Mouse (Mus musculus): ENCODE measurements around the gene Arid5a. TPM values are rescaled to one million over a fixed set of nuclear protein-coding genes. Genes with fewer than 3 reads are reported as not detected.

Gene Arid5a
- polyA plus RNA-seq, 1 experiment from 2014 or later: 7.9 TPM

DNA sequence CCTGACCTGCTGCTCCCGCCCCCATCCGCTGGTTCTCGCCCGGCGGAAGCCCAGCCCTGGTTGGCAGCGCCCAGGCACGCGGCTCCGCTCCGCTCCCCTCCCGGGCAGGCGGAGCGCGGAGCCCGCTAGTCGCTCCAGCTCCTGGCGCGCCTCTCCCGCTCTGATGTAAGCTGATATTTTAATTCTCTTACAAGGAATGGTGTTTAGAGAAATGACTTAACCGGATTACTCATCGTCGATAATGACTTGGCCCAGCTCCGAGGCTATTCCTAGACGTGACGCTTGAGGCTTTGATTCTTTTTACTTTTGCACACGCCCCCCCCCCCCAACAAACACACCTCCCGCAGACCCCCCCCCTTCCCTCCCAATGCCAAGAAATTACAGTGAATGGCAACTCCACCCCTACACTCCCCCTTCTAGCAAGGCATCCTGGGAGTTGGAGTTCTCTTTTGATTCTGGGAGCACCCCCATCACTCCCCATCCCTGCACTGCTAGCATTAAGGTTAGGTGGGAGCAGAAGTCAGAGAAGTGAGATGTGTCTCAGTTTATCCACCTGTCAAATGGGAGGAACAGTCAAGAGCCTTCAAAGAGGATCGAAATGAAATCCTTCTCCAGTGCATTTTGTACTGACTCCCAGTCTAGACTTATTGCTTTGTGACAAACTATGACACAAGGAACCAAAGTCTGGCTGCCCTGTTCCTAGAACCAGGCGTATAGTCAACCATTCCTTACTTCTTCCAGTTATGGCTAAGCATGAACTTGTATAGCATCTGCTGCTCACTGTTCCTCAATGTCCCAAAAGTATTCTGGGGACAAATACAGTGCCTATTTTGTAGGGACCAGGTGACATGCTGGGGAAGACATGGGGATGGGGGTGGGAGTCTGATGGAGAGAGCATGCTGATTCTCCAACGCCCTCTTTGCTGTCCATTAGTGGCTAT, 3.9 kb upstream of the Arid5a start:
- Histone ChIP-seq H3K9ac (replicated peaks; ENCODE audit: low read length) (peak overlapping the region; percentile 53), H3K27ac (ENCODE audit: low read length) (no peak overlapping the region), H3K4me3 (ENCODE audit: low read length) (peak overlapping the region; percentile 41), H3K36me3 (ENCODE audit: insufficient read depth, low read length) (no peaks in the 10 kb centered on the region), H3K9me3 (ENCODE audit: low read length) (no peaks in the 10 kb centered on the region), H3K4me2 (replicated peaks; ENCODE audit: low read depth, low read length) (peak overlapping the region; percentile 73), H3K27me3 (ENCODE audit: insufficient read depth, low read length) (no peaks in the 10 kb centered on the region; the same call in 1 of the 2 replicates), H3K4me1 (ENCODE audit: insufficient read depth, low read length) (peaks cover 11% of the 10 kb centered on the region)
- ATAC-seq (ENCODE audit: low FRiP score, low TSS enrichment): peak; percentile 33
- 9% methylated on average over 30 of the region's 30 CpGs for WGBS

DNA sequence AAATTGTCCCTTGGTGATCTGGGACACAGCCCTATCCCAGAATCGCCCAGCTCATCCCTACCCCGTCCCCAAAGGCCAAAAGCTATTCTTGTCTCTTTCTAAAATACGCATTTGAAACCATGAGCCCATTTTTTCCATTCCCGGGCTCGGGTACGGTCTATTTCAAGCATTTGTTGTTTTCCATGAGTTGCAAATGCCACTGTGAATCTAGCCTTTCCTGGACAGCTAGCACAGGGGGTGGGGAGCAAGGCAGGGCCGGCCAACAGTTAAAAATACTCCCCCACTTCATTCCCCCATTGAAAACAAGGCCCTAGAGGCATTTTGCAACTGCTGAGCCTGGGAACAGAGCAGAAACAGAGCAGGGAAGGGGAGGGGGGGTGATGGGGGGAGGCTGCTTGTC, 2.8 kb upstream of the Arid5a start:
- WGBS: 63% methylated on average over 7 of the region's 7 CpGs
- no peak for ATAC-seq (ENCODE audit: low FRiP score, low TSS enrichment)
- Histone ChIP-seq H3K4me1 (ENCODE audit: insufficient read depth, low read length) (peaks cover 22% of the 10 kb centered on the region), H3K36me3 (ENCODE audit: insufficient read depth, low read length) (no peaks in the 10 kb centered on the region), H3K27me3 (ENCODE audit: insufficient read depth, low read length) (no peaks in the 10 kb centered on the region; the same call in 1 of the 2 replicates), H3K4me2 (replicated peaks; ENCODE audit: low read depth, low read length) (no peak overlapping the region), H3K27ac (ENCODE audit: low read length) (no peak overlapping the region), H3K4me3 (ENCODE audit: low read length) (no peak overlapping the region), H3K9me3 (ENCODE audit: low read length) (no peaks in the 10 kb centered on the region), H3K9ac (replicated peaks; ENCODE audit: low read length) (no peak overlapping the region)

DNA sequence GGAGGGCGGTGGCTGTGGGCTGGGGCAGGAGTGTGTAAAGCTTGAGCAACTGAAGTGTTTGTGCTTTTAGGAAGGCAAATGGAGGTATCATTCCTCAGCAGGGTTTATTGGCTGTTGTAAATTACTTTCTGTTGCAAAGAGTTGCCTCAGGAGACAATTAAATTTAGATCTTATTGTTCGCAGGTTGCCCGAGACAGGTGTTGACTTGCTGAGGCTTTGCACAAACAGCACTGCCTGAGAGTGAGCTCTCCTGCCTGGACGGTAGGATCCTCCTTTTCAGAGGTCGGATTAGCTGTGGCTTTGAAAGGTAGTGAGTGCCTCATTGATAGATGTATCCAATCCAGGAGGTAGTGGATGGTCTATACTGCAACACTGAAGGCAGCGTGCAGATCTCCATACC, 1.4 kb upstream of the Arid5a start:
- no peaks in the 10 kb centered on the region; the same call in 1 of the 2 replicates for H3K27me3 ChIP-seq (ENCODE audit: insufficient read depth, low read length)
- no peaks in the 10 kb centered on the region for H3K9me3 ChIP-seq (ENCODE audit: low read length)
- H3K4me1 ChIP-seq (ENCODE audit: insufficient read depth, low read length): peaks cover 23% of the 10 kb centered on the region
- no peak overlapping the region for H3K27ac ChIP-seq (ENCODE audit: low read length)
- H3K36me3 ChIP-seq (ENCODE audit: insufficient read depth, low read length): no peaks in the 10 kb centered on the region
- H3K9ac ChIP-seq (replicated peaks; ENCODE audit: low read length): no peak overlapping the region
- 65% methylated on average over 6 of the region's 6 CpGs for WGBS
- no peak for ATAC-seq (ENCODE audit: low FRiP score, low TSS enrichment)
- H3K4me2 ChIP-seq (replicated peaks; ENCODE audit: low read depth, low read length): no peak overlapping the region
- H3K4me3 ChIP-seq (ENCODE audit: low read length): no peak overlapping the region

DNA sequence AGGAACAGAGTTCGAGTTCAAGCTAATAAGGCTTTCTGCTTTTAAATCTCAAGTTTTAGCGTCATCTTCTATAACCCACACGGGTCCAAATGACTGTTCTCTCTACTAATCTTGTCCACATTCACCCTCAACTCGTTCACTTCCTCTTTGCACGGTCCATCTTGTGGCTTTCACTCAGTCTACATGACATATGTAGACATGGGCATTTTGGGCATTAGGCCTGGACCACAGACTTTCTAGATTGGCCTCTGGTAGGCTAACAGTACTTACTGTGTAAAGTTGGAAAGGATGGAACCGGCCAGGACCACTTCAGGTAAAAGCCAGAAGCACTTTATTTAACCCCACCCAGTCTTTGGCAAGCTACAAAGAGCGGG, 425 bp upstream of the Arid5a start:
- H3K27ac ChIP-seq (ENCODE audit: low read length): no peak overlapping the region
- no peaks in the 10 kb centered on the region; the same call in 1 of the 2 replicates for H3K27me3 ChIP-seq (ENCODE audit: insufficient read depth, low read length)
- no peak overlapping the region for H3K4me3 ChIP-seq (ENCODE audit: low read length)
- H3K4me1 ChIP-seq (ENCODE audit: insufficient read depth, low read length): peaks cover 23% of the 10 kb centered on the region
- H3K9me3 ChIP-seq (ENCODE audit: low read length): no peaks in the 10 kb centered on the region
- 66% methylated on average over 7 of the region's 7 CpGs for WGBS
- H3K9ac ChIP-seq (replicated peaks; ENCODE audit: low read length): no peak overlapping the region
- H3K4me2 ChIP-seq (replicated peaks; ENCODE audit: low read depth, low read length): no peak overlapping the region
- ATAC-seq (ENCODE audit: low FRiP score, low TSS enrichment): peak; percentile 2
- H3K36me3 ChIP-seq (ENCODE audit: insufficient read depth, low read length): no peaks in the 10 kb centered on the region

DNA sequence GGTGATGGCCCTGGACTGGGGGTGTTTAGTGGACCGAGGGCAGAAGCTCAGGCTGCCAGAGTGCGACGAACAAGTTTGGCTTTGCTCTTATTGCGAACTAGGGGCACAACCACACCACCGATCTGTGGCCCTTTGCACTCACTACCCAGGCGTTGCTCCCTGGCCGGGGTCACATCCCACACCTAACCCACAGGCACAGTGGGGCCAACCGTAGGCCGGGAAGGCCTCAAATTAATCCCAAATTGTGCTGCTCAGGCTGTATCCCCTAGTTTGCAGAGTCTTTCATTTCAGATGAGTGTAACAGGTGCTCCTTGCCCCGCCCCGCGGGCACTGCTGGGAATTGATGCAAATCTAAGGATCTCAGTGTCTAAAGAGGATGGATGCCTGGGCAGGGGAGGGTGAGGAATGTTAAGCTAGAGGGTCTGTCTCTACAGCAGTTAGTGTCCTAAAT, 943 bp downstream of the Arid5a start:
- ATAC-seq (ENCODE audit: low FRiP score, low TSS enrichment): no peak; the same call in 1 of the 2 replicates
- H3K27ac ChIP-seq (ENCODE audit: low read length): no peak overlapping the region

DNA sequence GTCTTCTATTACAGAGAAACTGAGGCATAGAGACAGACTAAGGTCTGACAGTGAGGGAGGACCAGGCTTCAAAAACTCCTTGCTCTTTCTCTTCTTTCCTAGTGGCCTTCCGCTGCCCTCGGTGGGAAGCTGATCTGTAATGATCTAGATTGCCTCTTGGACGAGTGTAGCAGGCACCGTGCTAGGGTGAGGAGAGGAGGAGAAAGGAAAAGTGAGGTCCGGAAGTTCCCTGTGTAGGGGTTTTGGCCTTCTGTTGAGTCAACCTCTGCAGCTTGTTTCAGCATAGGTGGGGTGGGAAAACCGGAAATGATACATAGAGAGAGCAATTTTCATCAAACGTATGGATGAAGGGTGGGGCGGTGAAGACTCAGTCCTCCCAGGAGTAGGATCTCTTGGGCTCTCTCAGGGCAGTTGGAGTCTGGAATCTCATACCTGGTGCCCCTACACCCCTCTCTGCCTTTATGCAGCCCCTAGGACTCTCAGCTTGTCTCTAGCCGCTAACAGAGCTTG, 1.5 kb downstream of the Arid5a start:
- Histone ChIP-seq H3K27me3 (ENCODE audit: insufficient read depth, low read length) (no peaks in the 10 kb centered on the region; the same call in 1 of the 2 replicates), H3K4me1 (ENCODE audit: insufficient read depth, low read length) (peaks cover 17% of the 10 kb centered on the region), H3K27ac (ENCODE audit: low read length) (no peak overlapping the region), H3K9me3 (ENCODE audit: low read length) (no peaks in the 10 kb centered on the region), H3K4me3 (ENCODE audit: low read length) (peak overlapping the region; percentile 69), H3K9ac (replicated peaks; ENCODE audit: low read length) (0 out of 2 replicates have a peak overlapping the region, but pooled peaks have one; percentile 74), H3K36me3 (ENCODE audit: insufficient read depth, low read length) (no peaks in the 10 kb centered on the region), H3K4me2 (replicated peaks; ENCODE audit: low read depth, low read length) (peak overlapping the region; percentile 87)
- WGBS: 55% methylated on average over 9 of the region's 9 CpGs
- no peak for ATAC-seq (ENCODE audit: low FRiP score, low TSS enrichment)

More for the DNA sequence above, 943 bp downstream of the Arid5a start:
- no peaks in the 10 kb centered on the region for H3K9me3 ChIP-seq (ENCODE audit: low read length)
- WGBS: 3% methylated on average over 12 of the region's 12 CpGs
- H3K4me1 ChIP-seq (ENCODE audit: insufficient read depth, low read length): peaks cover 17% of the 10 kb centered on the region
- peak overlapping the region; percentile 74 for H3K9ac ChIP-seq (replicated peaks; ENCODE audit: low read length)
- no peaks in the 10 kb centered on the region; the same call in 1 of the 2 replicates for H3K27me3 ChIP-seq (ENCODE audit: insufficient read depth, low read length)
- H3K4me3 ChIP-seq (ENCODE audit: low read length): peak overlapping the region; percentile 69
- H3K36me3 ChIP-seq (ENCODE audit: insufficient read depth, low read length): no peaks in the 10 kb centered on the region
- peak overlapping the region; percentile 87 for H3K4me2 ChIP-seq (replicated peaks; ENCODE audit: low read depth, low read length)

DNA sequence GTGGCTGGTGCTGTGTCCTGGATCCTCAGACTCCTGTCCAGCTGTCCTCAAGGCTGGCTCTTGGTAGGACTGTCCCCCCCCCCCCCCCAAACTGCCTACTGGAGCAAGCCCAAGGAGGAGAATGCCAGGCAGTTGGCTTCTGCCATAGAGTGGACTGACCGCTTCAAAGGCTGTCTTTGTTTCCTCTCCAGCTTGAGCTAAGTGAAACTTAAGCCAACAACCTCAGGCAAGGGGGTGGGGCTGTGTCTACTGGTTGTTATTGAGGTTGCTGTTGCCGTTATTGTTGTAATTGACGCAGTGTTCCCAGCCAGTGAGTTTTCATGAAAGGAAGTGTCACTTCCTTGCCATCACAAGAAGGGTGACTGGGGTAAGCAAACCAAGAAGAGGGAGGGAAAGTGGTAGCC, 2.0 kb downstream of the Arid5a start:
- ATAC-seq (ENCODE audit: low FRiP score, low TSS enrichment): no peak
- peaks cover 17% of the 10 kb centered on the region for H3K4me1 ChIP-seq (ENCODE audit: insufficient read depth, low read length)
- 0 out of 2 replicates have a peak overlapping the region, but pooled peaks have one; percentile 6 for H3K4me2 ChIP-seq (replicated peaks; ENCODE audit: low read depth, low read length)
- no peak overlapping the region for H3K9ac ChIP-seq (replicated peaks; ENCODE audit: low read length)
- no peak overlapping the region for H3K27ac ChIP-seq (ENCODE audit: low read length)
- no peaks in the 10 kb centered on the region for H3K36me3 ChIP-seq (ENCODE audit: insufficient read depth, low read length)
- H3K27me3 ChIP-seq (ENCODE audit: insufficient read depth, low read length): no peaks in the 10 kb centered on the region; the same call in 1 of the 2 replicates
- H3K9me3 ChIP-seq (ENCODE audit: low read length): no peaks in the 10 kb centered on the region
- 18% methylated on average over 3 of the region's 3 CpGs for WGBS
- H3K4me3 ChIP-seq (ENCODE audit: low read length): no peak overlapping the region

DNA sequence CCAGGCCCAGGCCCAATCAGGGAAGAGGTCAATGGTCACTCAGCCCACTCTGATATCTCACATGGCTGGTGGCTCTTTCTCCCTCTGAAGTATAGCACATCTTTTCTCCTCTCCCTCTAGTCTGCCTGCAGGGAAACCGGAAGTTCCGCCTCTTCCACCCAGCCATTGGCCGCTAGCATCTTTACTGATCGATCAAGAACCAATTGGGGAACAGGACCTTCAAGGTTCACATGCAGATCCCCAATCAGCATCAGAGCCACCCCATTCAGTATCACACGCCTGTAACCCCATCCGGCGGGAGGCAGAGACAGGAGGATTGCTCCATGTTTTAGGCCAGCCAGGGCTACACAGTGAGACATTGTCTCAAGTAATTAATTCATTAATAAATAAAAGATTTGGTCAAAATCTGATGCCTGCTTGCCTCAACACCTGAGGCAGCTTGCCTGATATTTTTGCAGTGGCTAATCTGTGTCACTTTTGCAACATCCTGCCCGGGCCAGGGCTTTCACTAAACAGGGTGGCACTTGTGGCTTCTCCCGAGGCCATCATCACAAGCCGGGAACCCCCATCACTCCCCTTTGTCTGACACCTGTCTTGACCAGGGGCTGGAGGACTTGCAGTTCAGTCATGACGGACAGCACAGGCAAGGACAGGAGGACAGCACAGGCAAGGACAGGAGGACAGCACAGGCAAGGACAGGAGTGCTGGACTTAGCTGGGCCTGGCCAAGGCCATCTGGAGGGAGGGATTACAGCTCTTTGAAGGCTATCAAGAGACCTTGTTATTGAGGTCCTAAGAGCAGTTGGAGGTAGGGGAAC, 7.6 kb downstream of the Arid5a start:
- peaks cover 3% of the 10 kb centered on the region for H3K36me3 ChIP-seq (ENCODE audit: insufficient read depth, low read length)
- ATAC-seq (ENCODE audit: low FRiP score, low TSS enrichment): no peak
- 94% methylated on average over 11 of the region's 11 CpGs for WGBS
- H3K27me3 ChIP-seq (ENCODE audit: insufficient read depth, low read length): no peaks in the 10 kb centered on the region
- no peak overlapping the region for H3K4me2 ChIP-seq (replicated peaks; ENCODE audit: low read depth, low read length)
- H3K4me3 ChIP-seq (ENCODE audit: low read length): no peak overlapping the region
- no peaks in the 10 kb centered on the region for H3K9me3 ChIP-seq (ENCODE audit: low read length)
- H3K9ac ChIP-seq (replicated peaks; ENCODE audit: low read length): no peak overlapping the region
- H3K27ac ChIP-seq (ENCODE audit: low read length): no peak overlapping the region
- H3K4me1 ChIP-seq (ENCODE audit: insufficient read depth, low read length): no peaks in the 10 kb centered on the region

DNA sequence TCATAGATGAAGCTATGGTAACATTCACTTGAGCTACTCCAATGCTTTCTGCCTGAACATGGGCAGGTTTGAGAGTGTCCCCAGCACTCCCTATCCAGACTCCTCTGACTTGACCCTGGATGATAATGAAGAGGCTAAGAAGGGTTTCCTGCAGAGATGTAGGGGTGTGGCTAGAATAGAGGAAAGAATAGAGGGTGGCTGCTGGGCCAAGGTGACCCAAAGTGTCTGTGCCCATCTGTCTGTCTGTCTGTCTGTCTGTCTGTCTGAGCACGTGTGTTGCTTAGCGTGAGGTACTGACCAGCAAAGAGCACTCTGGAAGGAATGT, 8.2 kb downstream of the Arid5a start:
- ATAC-seq (ENCODE audit: low FRiP score, low TSS enrichment): no peak
- no peaks in the 10 kb centered on the region for H3K4me1 ChIP-seq (ENCODE audit: insufficient read depth, low read length)

More for the DNA sequence above, 8.2 kb downstream of the Arid5a start:
- peaks cover 7% of the 10 kb centered on the region for H3K36me3 ChIP-seq (ENCODE audit: insufficient read depth, low read length)
- 91% methylated on average over 2 of the region's 2 CpGs for WGBS
- no peak overlapping the region for H3K4me2 ChIP-seq (replicated peaks; ENCODE audit: low read depth, low read length)
- no peaks in the 10 kb centered on the region for H3K27me3 ChIP-seq (ENCODE audit: insufficient read depth, low read length)
- H3K4me3 ChIP-seq (ENCODE audit: low read length): no peak overlapping the region
- H3K9ac ChIP-seq (replicated peaks; ENCODE audit: low read length): no peak overlapping the region
- no peak overlapping the region for H3K27ac ChIP-seq (ENCODE audit: low read length)
- H3K9me3 ChIP-seq (ENCODE audit: low read length): no peaks in the 10 kb centered on the region
